Comparison of ENCODE assay signal across 8 mouse cellular contexts in genomic region chr10:41489708-41490517, GRCm38 (mm10). TPM values are rescaled to one million over a fixed set of nuclear protein-coding genes. Genes with fewer than 3 reads are reported as not detected.
A peak's percentile ranks its signal among the peaks of the same experiment; 100 is the strongest.
DNase-seq lines count a peak whose midpoint lies in the region; ATAC-seq and TF ChIP-seq lines count a peak whose summit lies in the region.

Smpd2 (minus strand) TSS chr10:41490369.
Ppil6 (plus strand) TSS chr10:41490439.

- peak within 1 kb of the TSS; percentile 84 for H3K27ac ChIP-seq in embryonic facial prominence, embryonic 13.5 days
- H3K27ac ChIP-seq in heart, adult 2 months = peak within 1 kb of the TSS; percentile 87
- H3K27ac ChIP-seq in kidney, adult 2 months (ENCODE audit: insufficient read depth, low read depth, low read length) = peak within 1 kb of the TSS; percentile 88
- H3K27ac ChIP-seq in limb, embryonic 12.5 days = peak within 1 kb of the TSS; percentile 85
- 0 out of 2 replicates have a peak within 1 kb of the TSS, but pooled peaks have one; percentile 13 for H3K27ac ChIP-seq in midbrain, embryonic 14.5 days (replicated peaks; ENCODE audit: low read depth, low read length)

- TF ChIP-seq EP300 in heart, adult 2 months (IDR thresholded peaks at IDR 0.05; ENCODE audit: insufficient read depth, low read depth, low read length) = no peak

- H3K79me2 ChIP-seq in heart, adult 2 months (replicated peaks; ENCODE audit: control insufficient read depth, insufficient read depth, low read length) = no peaks in the 10 kb centered on the region; the same call in 1 of the 2 replicates

- peak; percentile 89 for DNase-seq in 3134 (ENCODE audit: extremely low read depth, insufficient read length, low spot score)
- DNase-seq in adrenal gland, postnatal 4 days (ENCODE audit: low spot score in 2 of 2) = peak; percentile 89 to 92
- DNase-seq in heart, adult 2 months = peak; percentile 96 to 98
- DNase-seq in kidney, adult 2 months = peak; percentile 98
- DNase-seq in midbrain, embryonic 14.5 days = peak; percentile 95
- DNase-seq in spleen, adult 12 weeks (ENCODE audit: low spot score) = peak; percentile 84

- 0 out of 2 replicates have a peak, but pooled peaks cover 3% of the 10 kb centered on the region for H3K27me3 ChIP-seq in embryonic facial prominence, embryonic 13.5 days
- no peaks in the 10 kb centered on the region for H3K27me3 ChIP-seq in heart, adult 2 months (ENCODE audit: control insufficient read depth, insufficient read depth, low read length)
- H3K27me3 ChIP-seq in kidney, adult 2 months (replicated peaks; ENCODE audit: control insufficient read depth, insufficient read depth, low read length) = no peaks in the 10 kb centered on the region
- no peaks in the 10 kb centered on the region for H3K27me3 ChIP-seq in limb, embryonic 12.5 days
- no peaks in the 10 kb centered on the region for H3K27me3 ChIP-seq in midbrain, embryonic 14.5 days (ENCODE audit: control insufficient read depth, insufficient read depth, low read length)

- intact Hi-C loops in heart, adult 2 months (cut with DNase I) = loop anchor here (1.0 kb wide), 1 partner anchor 40 kb away; the partner anchor contains the start of gene Zbtb24

- 1% methylated on average over 50 of the region's 50 CpGs for WGBS in embryonic facial prominence, embryonic 13.5 days
- WGBS in heart, adult 2 months = under 1% methylated on average over 50 of the region's 50 CpGs
- under 1% methylated on average over 50 of the region's 50 CpGs for WGBS in kidney, adult 2 months
- 1% methylated on average over 47 of the region's 50 CpGs for WGBS in limb, embryonic 12.5 days
- WGBS in midbrain, embryonic 14.5 days = 2% methylated on average over 46 of the region's 50 CpGs

- peak within 1 kb of the TSS; percentile 100 for H3K4me2 ChIP-seq in embryonic facial prominence, embryonic 13.5 days
- H3K4me2 ChIP-seq in limb, embryonic 12.5 days = peak within 1 kb of the TSS; percentile 98
- peak within 1 kb of the TSS; percentile 93 for H3K4me2 ChIP-seq in midbrain, embryonic 14.5 days (ENCODE audit: low read length)

- H3K9me3 ChIP-seq in embryonic facial prominence, embryonic 13.5 days = no peaks in the 10 kb centered on the region
- H3K9me3 ChIP-seq in limb, embryonic 12.5 days = no peaks in the 10 kb centered on the region
- no peaks in the 10 kb centered on the region for H3K9me3 ChIP-seq in midbrain, embryonic 14.5 days (ENCODE audit: control insufficient read depth, low read length)

- peak; percentile 87 for TF ChIP-seq POLR2A in heart, adult 2 months (IDR thresholded peaks at IDR 0.05; ENCODE audit: insufficient read depth, low read depth, low read length)
- peak; percentile 67 for TF ChIP-seq POLR2A in kidney, adult 2 months (IDR thresholded peaks at IDR 0.05; ENCODE audit: low read depth, low read length)

- peaks cover 36% of the 10 kb centered on the region for H3K36me3 ChIP-seq in embryonic facial prominence, embryonic 13.5 days
- no peaks in the 10 kb centered on the region for H3K36me3 ChIP-seq in heart, adult 2 months (ENCODE audit: control insufficient read depth, insufficient read depth, low read length)
- no peaks in the 10 kb centered on the region for H3K36me3 ChIP-seq in kidney, adult 2 months (ENCODE audit: control insufficient read depth, insufficient read depth, low read length)
- H3K36me3 ChIP-seq in limb, embryonic 12.5 days = peaks cover 38% of the 10 kb centered on the region
- H3K36me3 ChIP-seq in midbrain, embryonic 14.5 days (ENCODE audit: control insufficient read depth, insufficient read depth, low read length) = peaks cover 22% of the 10 kb centered on the region

- H3K4me3 ChIP-seq in embryonic facial prominence, embryonic 13.5 days = peak within 1 kb of the TSS; percentile 68
- peak within 1 kb of the TSS; percentile 75 for H3K4me3 ChIP-seq in heart, adult 2 months
- H3K4me3 ChIP-seq in kidney, adult 2 months (ENCODE audit: insufficient read depth, low read depth, low read length) = peak within 1 kb of the TSS; percentile 63
- H3K4me3 ChIP-seq in limb, embryonic 12.5 days (replicated peaks) = peak within 1 kb of the TSS; percentile 56
- peak within 1 kb of the TSS; percentile 52 for H3K4me3 ChIP-seq in midbrain, embryonic 14.5 days (replicated peaks; ENCODE audit: low read depth, low read length)

- ATAC-seq in embryonic facial prominence, embryonic 13.5 days (ENCODE audit: insufficient number of reproducible peaks, insufficient read depth, low FRiP score, low TSS enrichment, low read depth) = peak; percentile 85
- peak; percentile 93 for ATAC-seq in limb, embryonic 12.5 days (ENCODE audit: insufficient number of reproducible peaks, insufficient read depth, low FRiP score, low TSS enrichment, low read depth)
- peak; percentile 92 for ATAC-seq in midbrain, embryonic 14.5 days (ENCODE audit: low FRiP score, low TSS enrichment)

- peak within 1 kb of the TSS; percentile 82 for H3K9ac ChIP-seq in embryonic facial prominence, embryonic 13.5 days
- peak within 1 kb of the TSS; percentile 78 for H3K9ac ChIP-seq in heart, adult 2 months (ENCODE audit: low read depth, low read length)
- peak within 1 kb of the TSS; percentile 73 for H3K9ac ChIP-seq in limb, embryonic 12.5 days (replicated peaks)
- H3K9ac ChIP-seq in midbrain, embryonic 14.5 days (replicated peaks; ENCODE audit: low read length) = peak within 1 kb of the TSS; percentile 69

- H3K4me1 ChIP-seq in embryonic facial prominence, embryonic 13.5 days = peaks cover 18% of the 10 kb centered on the region
- H3K4me1 ChIP-seq in heart, adult 2 months (ENCODE audit: control insufficient read depth, insufficient read depth, low read length) = peaks cover 7% of the 10 kb centered on the region
- peaks cover 13% of the 10 kb centered on the region for H3K4me1 ChIP-seq in kidney, adult 2 months (ENCODE audit: control insufficient read depth, insufficient read depth, low read length)
- H3K4me1 ChIP-seq in limb, embryonic 12.5 days (replicated peaks) = peaks cover 18% of the 10 kb centered on the region
- peaks cover 17% of the 10 kb centered on the region for H3K4me1 ChIP-seq in midbrain, embryonic 14.5 days (ENCODE audit: control insufficient read depth, insufficient read depth, low read length)

- peak; percentile 25 for TF ChIP-seq CTCF in heart, adult 2 months (IDR thresholded peaks at IDR 0.05)
- no peak for TF ChIP-seq CTCF in kidney, adult 2 months (conservative IDR thresholded peaks at IDR 0.05; ENCODE audit: insufficient read depth, insufficient read length, low read depth, low read length)

RNA-seq across cellular contexts. Expression of gene Smpd2, which starts in this region (rescaled TPM):
- total RNA-seq in adrenal gland, postnatal 4 days (2021) = 10 to 100 TPM; 44.0 to 45.6 TPM
- 54.7 and 60.6 TPM in 2 replicates for polyA plus RNA-seq in embryonic facial prominence, embryonic 13.5 days (2015; fragmentation: Nextera tagmentation; extraction: Ambion mirVana)
- 10 to 100 TPM; 31.8 to 36.2 TPM for total RNA-seq in heart, adult 2 months (2021)
- 60.2 and 60.8 TPM in 2 replicates for polyA plus RNA-seq in heart, adult 2 months (2012; rRNA removed)
- polyA plus RNA-seq in kidney, adult 2 months (2012; rRNA removed) = 124 and 129 TPM in 2 replicates
- polyA plus RNA-seq in limb, embryonic 12.5 days (2016; fragmentation: Nextera tagmentation; extraction: Ambion mirVana) = 64.3 and 64.7 TPM in 2 replicates
- polyA plus RNA-seq in midbrain, embryonic 14.5 days (2014; fragmentation: Nextera tagmentation; extraction: Ambion mirVana) = 35.5 and 36.1 TPM in 2 replicates

RNA-seq across cellular contexts. Expression of gene Ppil6, which starts in this region (rescaled TPM):
- 1 to 10 TPM; 2.1 to 2.2 TPM for total RNA-seq in adrenal gland, postnatal 4 days (2021)
- polyA plus RNA-seq in embryonic facial prominence, embryonic 13.5 days (2015; fragmentation: Nextera tagmentation; extraction: Ambion mirVana) = 0.50 and 0.63 TPM in 2 replicates
- total RNA-seq in heart, adult 2 months (2021) = 1 to 10 TPM in 1 of 2 experiments, under 1 TPM in 1; 0.84 to 1.7 TPM
- 0.59 and 1.2 TPM in 2 replicates for polyA plus RNA-seq in heart, adult 2 months (2012; rRNA removed)
- polyA plus RNA-seq in kidney, adult 2 months (2012; rRNA removed) = 2.5 and 3.2 TPM in 2 replicates
- polyA plus RNA-seq in limb, embryonic 12.5 days (2016; fragmentation: Nextera tagmentation; extraction: Ambion mirVana) = 0.60 and 0.64 TPM in 2 replicates
- polyA plus RNA-seq in midbrain, embryonic 14.5 days (2014; fragmentation: Nextera tagmentation; extraction: Ambion mirVana) = 1.3 and 1.7 TPM in 2 replicates

Comparison
In these comparisons a context has a peak if more than half of its experiments do, and no peak if none do; other contexts are left out.
1. Peak in every context shown above with its lines: DNase-seq, ATAC-seq, H3K4me3 ChIP-seq and H3K27ac ChIP-seq.
2. H3K27ac ChIP-seq: peak in every context shown above with its lines; median percentile 88 in kidney, adult 2 months; 87 in heart, adult 2 months; 85 in limb, embryonic 12.5 days; 84 in embryonic facial prominence, embryonic 13.5 days; 13 in midbrain, embryonic 14.5 days.